Mouse (Mus musculus): ENCODE measurements around the gene 1700037C18Rik. TPM values are rescaled to one million over a fixed set of nuclear protein-coding genes. Genes with fewer than 3 reads are reported as not detected.
"Not testable (repeated sequence)": the region's sequence is repeated elsewhere in the genome, so short reads cannot be mapped to it uniquely, and the experiment has no call there.

The 1700037C18Rik gene
- polyA plus RNA-seq, 1 experiment from 2014 or later, result 7.9 TPM

DNA sequence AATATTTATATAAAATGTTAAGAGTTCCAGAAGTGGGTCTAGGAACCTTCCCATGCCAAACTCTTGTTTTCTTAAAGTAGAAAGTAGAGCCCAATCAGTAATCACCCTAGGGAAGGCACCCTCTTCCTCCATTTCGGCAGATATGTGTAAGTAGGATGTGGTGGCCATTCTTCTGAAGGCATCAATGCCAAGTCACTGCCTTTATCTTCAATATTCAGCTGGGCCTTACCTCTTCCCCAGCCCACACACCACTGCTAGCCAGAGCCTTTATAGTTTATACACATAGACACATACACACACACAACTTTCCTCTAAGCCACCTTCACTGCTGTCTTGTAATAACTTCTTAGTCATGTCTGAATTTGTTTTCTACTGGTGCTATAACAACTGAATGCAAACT, 52.7 kb downstream of the 1700037C18Rik start:
- ATAC-seq, result no peak
- Histone ChIP-seq H3K4me1 (no peaks in the 10 kb centered on the region), H3K9ac (no peak overlapping the region), H3K4me3 (no peak overlapping the region), H3K4me2 (no peak overlapping the region), H3K36me3 (ENCODE audit: poor library complexity, severe bottlenecking) (peaks cover 3% of the 10 kb centered on the region), H3K27me3 (no peaks in the 10 kb centered on the region), H3K9me3 (replicated peaks) (no peaks in the 10 kb centered on the region), H3K27ac (no peak overlapping the region)
- 96% methylated on average over 1 of the region's 1 CpGs for WGBS

- H3K36me3 ChIP-seq (ENCODE audit: poor library complexity, severe bottlenecking), result no peaks in the 10 kb centered on the region
- H3K4me3 ChIP-seq, result no peak overlapping the region
- 52% methylated on average over 11 of the region's 11 CpGs for WGBS
- H3K27ac ChIP-seq, result no peak overlapping the region
- no peaks in the 10 kb centered on the region for H3K4me1 ChIP-seq
- H3K9ac ChIP-seq, result no peak overlapping the region
- no peaks in the 10 kb centered on the region for H3K9me3 ChIP-seq (replicated peaks)
- H3K27me3 ChIP-seq, result no peaks in the 10 kb centered on the region
- H3K4me2 ChIP-seq, result no peak overlapping the region
- no peak for ATAC-seq
Observed at GRCm38 (mm10) chr16:3854437-3855182, 53.9 kb downstream of the 1700037C18Rik start.

DNA sequence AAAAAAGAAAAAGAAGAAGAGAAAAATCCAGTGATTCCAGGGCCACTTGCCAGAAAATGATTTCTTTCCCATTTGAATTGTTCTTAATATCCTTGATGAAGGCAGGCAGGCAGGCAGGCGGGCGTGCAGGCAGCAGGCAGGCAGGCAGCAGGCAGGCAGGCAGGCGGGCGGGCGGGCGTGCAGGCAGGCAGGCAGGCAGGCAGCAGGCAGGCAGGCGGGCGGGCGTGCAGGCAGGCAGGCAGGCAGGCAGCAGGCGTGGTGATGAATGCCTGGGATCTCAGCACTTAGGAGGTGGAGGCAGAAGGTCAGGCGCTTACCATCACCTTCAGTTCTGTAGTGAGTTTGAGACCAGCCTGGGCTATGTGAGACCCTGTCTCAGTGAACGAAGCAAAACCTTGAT, 55.9 kb downstream of the 1700037C18Rik start:
- no peaks in the 10 kb centered on the region for H3K9me3 ChIP-seq (replicated peaks)
- no peak overlapping the region for H3K4me3 ChIP-seq
- no peaks in the 10 kb centered on the region for H3K27me3 ChIP-seq
- no peak for ATAC-seq
- H3K4me1 ChIP-seq, result peaks cover 7% of the 10 kb centered on the region; the same call in 1 of the 2 replicates
- H3K27ac ChIP-seq, result no peak overlapping the region
- WGBS, result 39% methylated on average over 12 of the region's 12 CpGs
- no peak overlapping the region for H3K9ac ChIP-seq
- no peak overlapping the region for H3K4me2 ChIP-seq
- H3K36me3 ChIP-seq (ENCODE audit: poor library complexity, severe bottlenecking), result no peaks in the 10 kb centered on the region

- not testable (repeated sequence) for H3K9ac ChIP-seq; H3K27me3 ChIP-seq; H3K9me3 ChIP-seq (replicated peaks); H3K4me2 ChIP-seq; H3K4me3 ChIP-seq; H3K27ac ChIP-seq; ATAC-seq; H3K4me1 ChIP-seq; H3K36me3 ChIP-seq (ENCODE audit: poor library complexity, severe bottlenecking)
- WGBS, result 87% methylated on average over 13 of the region's 13 CpGs
Observed at GRCm38 (mm10) chr16:3851301-3851700, 57.2 kb downstream of the 1700037C18Rik start.

DNA sequence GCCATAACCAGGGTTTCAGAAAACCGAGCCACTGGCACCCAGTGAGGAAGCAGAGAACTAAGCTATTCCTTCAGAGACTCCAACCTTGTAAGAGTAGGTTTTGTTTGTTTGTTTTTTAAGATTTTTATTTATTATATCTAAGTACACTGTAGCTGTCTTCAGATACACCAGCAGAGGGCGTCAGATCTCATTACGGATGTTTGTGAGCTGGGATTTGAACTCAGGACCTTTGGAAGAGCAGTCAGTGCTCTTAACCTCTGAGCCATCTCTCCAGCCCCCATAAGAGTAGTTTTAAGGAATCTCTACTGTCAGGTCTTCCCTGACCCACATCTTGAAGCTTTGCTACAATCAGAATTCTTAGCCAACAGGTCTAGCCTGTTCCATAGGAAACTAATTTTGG, 60.1 kb downstream of the 1700037C18Rik start:
- Histone ChIP-seq H3K4me3 (no peak overlapping the region), H3K36me3 (ENCODE audit: poor library complexity, severe bottlenecking) (no peaks in the 10 kb centered on the region), H3K9me3 (replicated peaks) (no peaks in the 10 kb centered on the region), H3K27me3 (no peaks in the 10 kb centered on the region), H3K27ac (no peak overlapping the region), H3K4me2 (peak overlapping the region; percentile 70; the same call in 1 of the 2 replicates), H3K9ac (no peak overlapping the region), H3K4me1 (peaks cover 10% of the 10 kb centered on the region; the same call in 1 of the 2 replicates)
- ATAC-seq, result no peak
- WGBS, result 76% methylated on average over 3 of the region's 3 CpGs

GRCm38 (mm10) chr16:3847871-3848270, 60.6 kb downstream of the 1700037C18Rik start:
- Histone ChIP-seq H3K4me2 (peak overlapping the region; percentile 70), H3K27ac (no peak overlapping the region), H3K36me3 (ENCODE audit: poor library complexity, severe bottlenecking) (no peaks in the 10 kb centered on the region), H3K27me3 (no peaks in the 10 kb centered on the region), H3K4me3 (peak overlapping the region; percentile 70), H3K9me3 (replicated peaks) (no peaks in the 10 kb centered on the region), H3K9ac (peak overlapping the region; percentile 75), H3K4me1 (peaks cover 10% of the 10 kb centered on the region; the same call in 1 of the 2 replicates)
- WGBS, result 63% methylated on average over 4 of the region's 4 CpGs
- ATAC-seq, result no peak

GRCm38 (mm10) chr16:3846711-3847518, 61.6 kb downstream of the 1700037C18Rik start, which contains the start of gene Zfp174:
TSS of gene Zfp174 (plus strand) at chr16:3847268.
- peak within 1 kb of the TSS; percentile 70 for H3K4me2 ChIP-seq
- H3K4me3 ChIP-seq, result peak within 1 kb of the TSS; percentile 70
- no peaks in the 10 kb centered on the region for H3K36me3 ChIP-seq (ENCODE audit: poor library complexity, severe bottlenecking)
- peak; percentile 99 for ATAC-seq
- H3K9ac ChIP-seq, result peak within 1 kb of the TSS; percentile 75
- WGBS, result 3% methylated on average over 36 of the region's 38 CpGs
- H3K27ac ChIP-seq, result no peak within 1 kb of the TSS
- no peaks in the 10 kb centered on the region for H3K9me3 ChIP-seq (replicated peaks)
- H3K4me1 ChIP-seq, result peaks cover 10% of the 10 kb centered on the region; the same call in 1 of the 2 replicates
- H3K27me3 ChIP-seq, result no peaks in the 10 kb centered on the region

Small RNA genes lying within 50 kb of the gene (microRNA-seq; reads per million reads assigned to microRNA genes)
- not detected for gene Gm23493

Other genes starting within 250 kb of the 1700037C18Rik start
- gene Mefv, start 190.6 kb downstream of the 1700037C18Rik start, polyA plus RNA-seq (2015; fragmentation: Nextera tagmentation; extraction: Ambion mirVana), result not detected in 2 replicates
- 57.0 and 59.2 TPM in 2 replicates for gene Zfp263, start 164.6 kb downstream of the 1700037C18Rik start, polyA plus RNA-seq (2015; fragmentation: Nextera tagmentation; extraction: Ambion mirVana)
- not detected in 2 replicates for gene Olfr15, start 77.8 kb downstream of the 1700037C18Rik start, polyA plus RNA-seq (2015; fragmentation: Nextera tagmentation; extraction: Ambion mirVana)
- gene Zfp174, start 61.4 kb downstream of the 1700037C18Rik start, polyA plus RNA-seq (2015; fragmentation: Nextera tagmentation; extraction: Ambion mirVana), result 1.3 and 1.6 TPM in 2 replicates
- 66.0 and 72.4 TPM in 2 replicates for gene Naa60, start 36.3 kb downstream of the 1700037C18Rik start, polyA plus RNA-seq (2015; fragmentation: Nextera tagmentation; extraction: Ambion mirVana)
- 9.6 and 10.8 TPM in 2 replicates for gene Zfp597, start 24.1 kb downstream of the 1700037C18Rik start, polyA plus RNA-seq (2015; fragmentation: Nextera tagmentation; extraction: Ambion mirVana)
- 3.9 and 5.7 TPM in 2 replicates for gene Gm20695, start 24.0 kb downstream of the 1700037C18Rik start, polyA plus RNA-seq (2015; fragmentation: Nextera tagmentation; extraction: Ambion mirVana)
- 30.3 and 35.5 TPM in 2 replicates for gene Cluap1, start 112 bp upstream of the 1700037C18Rik start, polyA plus RNA-seq (2015; fragmentation: Nextera tagmentation; extraction: Ambion mirVana)
- gene Nlrc3, start 67.9 kb upstream of the 1700037C18Rik start, polyA plus RNA-seq (2015; fragmentation: Nextera tagmentation; extraction: Ambion mirVana), result 0.78 and 0.81 TPM in 2 replicates
- 18.0 and 21.3 TPM in 2 replicates for gene Slx4, start 95.1 kb upstream of the 1700037C18Rik start, polyA plus RNA-seq (2015; fragmentation: Nextera tagmentation; extraction: Ambion mirVana)
- gene Dnase1, start 128.3 kb upstream of the 1700037C18Rik start, polyA plus RNA-seq (2015; fragmentation: Nextera tagmentation; extraction: Ambion mirVana), result 5.0 and 5.2 TPM in 2 replicates
- gene Trap1, start 169.1 kb upstream of the 1700037C18Rik start, polyA plus RNA-seq (2015; fragmentation: Nextera tagmentation; extraction: Ambion mirVana), result 54.2 and 59.0 TPM in 2 replicates

Data from forebrain, embryonic 13.5 days (tissue).